Mouse (Mus musculus): ENCODE data around the gene Mroh9.

DNA sequence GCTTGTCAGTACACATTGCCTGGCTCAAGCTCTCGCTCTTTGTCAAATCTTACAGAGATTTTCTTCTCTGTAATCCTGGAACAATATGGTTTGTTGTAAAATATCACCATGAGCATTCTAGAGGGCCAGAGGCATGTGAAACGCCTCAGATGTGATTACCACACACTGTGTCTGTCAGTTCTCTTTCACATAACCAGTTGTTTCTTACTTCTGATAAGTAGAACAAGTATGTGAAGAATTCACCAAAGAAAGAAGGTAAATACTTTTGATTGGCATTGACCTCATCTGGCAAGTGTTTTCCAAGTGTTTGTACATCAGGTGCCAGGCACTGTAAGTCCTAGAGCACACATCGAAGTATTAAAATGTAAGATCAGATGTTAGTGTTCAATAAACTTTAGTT, 76.2 kb downstream of the Mroh9 start:
- TF ChIP-seq CTCF (IDR thresholded peaks at IDR 0.05; ENCODE audit: low read depth) (no peak), EP300 (IDR thresholded peaks at IDR 0.05; ENCODE audit: low read depth) (no peak)
